Mouse (Mus musculus): Measurements from ENCODE around the gene Rnf141. TPM values are rescaled to one million over a fixed set of nuclear protein-coding genes. Genes with fewer than 3 reads are reported as not detected.

The Rnf141 gene
- 15.8 and 19.8 TPM in 2 replicates for polyA plus RNA-seq (2012; rRNA removed)

DNA sequence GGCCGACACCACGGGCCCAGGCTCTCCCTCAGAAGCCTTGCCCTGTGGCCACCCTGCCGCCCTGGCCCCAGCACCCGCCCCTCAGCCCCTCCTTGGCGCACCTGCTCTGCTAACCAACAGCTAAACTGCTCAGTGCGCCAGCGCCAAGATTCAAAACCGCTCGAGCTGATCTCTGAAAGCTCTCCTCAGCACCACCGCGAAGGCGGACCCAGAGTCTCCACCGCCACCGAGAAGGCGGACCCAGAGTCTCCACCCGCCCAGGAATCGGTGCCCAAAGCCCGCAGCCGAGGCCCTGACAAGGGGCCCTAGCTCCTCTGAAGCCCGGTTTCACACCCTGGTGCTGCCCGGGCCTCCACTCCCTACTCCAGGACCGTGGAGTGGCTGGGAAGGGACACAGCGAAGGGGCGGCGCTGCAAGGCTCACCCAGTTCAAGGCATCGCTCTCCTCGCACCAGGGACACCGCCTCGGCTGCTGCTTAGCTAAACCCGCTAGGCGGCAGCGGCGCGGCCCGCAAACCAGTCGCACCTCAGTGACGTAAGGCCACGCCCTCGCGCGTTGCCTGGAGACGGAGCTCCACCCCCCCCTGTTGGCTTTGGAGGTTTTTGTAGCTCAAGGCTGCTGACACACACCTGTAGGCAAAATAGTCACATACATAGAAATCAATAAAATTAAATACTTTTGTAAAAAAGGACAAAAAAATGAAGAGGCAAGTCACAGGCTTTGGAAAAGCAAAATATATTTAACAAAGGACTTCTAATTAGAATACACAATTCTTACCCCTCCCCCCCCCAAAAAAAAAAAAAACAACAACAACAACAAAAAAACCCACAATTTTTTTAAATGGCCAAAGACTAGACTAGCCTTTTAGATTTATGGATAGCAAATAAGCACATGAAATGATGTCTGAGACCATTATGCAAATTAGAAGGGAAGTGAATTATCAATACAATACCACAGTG lies at the start of gene Rnf141:
Gene Rnf141, minus strand, starts transcription at position 542 of the 959 bp plus-strand sequence.

DNA sequence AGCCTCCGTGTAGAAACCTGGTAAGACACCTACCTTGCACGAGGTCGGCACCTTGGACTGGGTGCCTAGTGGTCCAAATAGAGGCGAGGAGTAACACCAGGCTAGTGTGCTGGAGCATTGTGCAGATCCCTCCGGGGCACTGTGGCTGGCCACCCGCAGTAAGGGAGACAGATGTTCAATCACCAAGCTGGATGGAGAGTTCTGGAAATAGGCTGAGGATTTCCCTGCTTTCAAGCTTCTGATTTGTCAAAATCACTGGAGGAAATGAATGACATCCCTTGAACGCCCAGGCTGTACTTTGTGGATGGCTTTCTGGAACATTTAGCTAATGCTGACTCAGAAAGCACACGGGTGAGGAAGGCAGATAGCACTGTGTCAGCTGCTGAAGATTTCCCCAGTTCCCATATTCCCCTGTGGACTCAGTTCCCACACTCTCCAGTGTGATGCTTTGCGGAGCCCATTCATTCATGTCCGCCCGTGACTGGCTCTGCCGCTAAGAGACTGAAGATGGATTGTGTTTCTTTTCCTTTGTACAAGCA lies 18.6 kb upstream of the Rnf141 start, which contains the start of gene Lyve1:
Gene Lyve1, minus strand, starts transcription at position 489 of the 539 bp plus-strand sequence.

GRCm38 (mm10) chr7:110768001-110768400 lies 76.3 kb downstream of the Rnf141 start, which contains the start of gene Ampd3:
Gene Ampd3 (plus strand): TSS chr7:110768206.

Other genes with a start within 250 kb of the Rnf141 start
- gene Sbf2, start 229.5 kb downstream of the Rnf141 start, polyA plus RNA-seq (2012; rRNA removed) = 12.3 and 13.9 TPM in 2 replicates
- 10.3 and 12.9 TPM in 2 replicates for gene Adm, start 216.8 kb downstream of the Rnf141 start, polyA plus RNA-seq (2012; rRNA removed)
- 33.1 and 40.0 TPM in 2 replicates for gene Ampd3, start 76.3 kb downstream of the Rnf141 start, polyA plus RNA-seq (2012; rRNA removed)
- 18.9 and 22.0 TPM in 2 replicates for gene Lyve1, start 18.8 kb upstream of the Rnf141 start, polyA plus RNA-seq (2012; rRNA removed)
- 38.0 and 41.0 TPM in 2 replicates for gene Mrvi1, start 138.0 kb upstream of the Rnf141 start, polyA plus RNA-seq (2012; rRNA removed)
- 7.0 and 8.5 TPM in 2 replicates for gene Ctr9, start 184.5 kb upstream of the Rnf141 start, polyA plus RNA-seq (2012; rRNA removed)
- 32.9 and 67.5 TPM in 2 replicates for gene Eif4g2, start 238.6 kb upstream of the Rnf141 start, polyA plus RNA-seq (2012; rRNA removed)

Data from colon, adult 2 months (tissue).